Mouse (Mus musculus) layer of hippocampus, postnatal 14 days (tissue): Measurements from ENCODE around the gene Usp21. TPM values are rescaled to one million over a fixed set of nuclear protein-coding genes. Genes with fewer than 3 reads are reported as not detected.
"Not testable (repeated sequence)": the region's sequence is repeated elsewhere in the genome, so short reads cannot be mapped to it uniquely, and the experiment has no call there.

Experiments used
- DNase-seq, 2 experiments: peaks; one replicate each; pipeline ENCODE4 v3.0.0; 2021 to 2022; ENCODE audit warnings: low spot score in 2 of 2, mixed read lengths in 1 of 2
- total RNA-seq, 2 experiments: library from RNA; stranded (reverse); gene quantifications; 2 replicates each; pipeline ENCODE4 v1.2.3; 2021

The Usp21 gene
- total RNA-seq, 2 experiments from 2014 or later, result 49.2 to 53.6 TPM

- no peak for DNase-seq
Observed at GRCm38 (mm10) chr1:171247916-171248315, 39.9 kb downstream of the Usp21 start.

- no peak for DNase-seq
Observed at GRCm38 (mm10) chr1:171247453-171247841, 40.3 kb downstream of the Usp21 start.

GRCm38 (mm10) chr1:171246709-171247452, 40.9 kb downstream of the Usp21 start:
- DNase-seq, result peak; percentile 97 to 99

DNA sequence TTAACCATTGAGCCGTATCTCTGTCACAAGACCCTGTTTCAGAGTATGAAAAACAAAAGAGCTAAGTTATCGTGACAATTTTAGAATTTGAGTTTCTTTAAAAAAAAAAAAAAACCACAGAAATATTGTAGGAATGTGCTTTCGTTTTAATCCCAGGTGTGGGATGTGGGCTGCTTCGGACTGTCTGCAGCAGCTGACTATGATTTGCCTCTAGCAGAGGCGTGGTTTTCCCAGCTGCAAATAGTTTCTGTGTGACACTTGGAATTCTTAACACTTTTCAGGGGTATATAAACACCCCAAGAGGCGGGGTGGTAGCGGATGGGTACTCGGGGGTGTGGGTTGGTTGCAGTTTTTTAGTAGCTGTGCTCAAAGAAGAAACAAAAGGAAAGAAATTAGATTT, 42.4 kb downstream of the Usp21 start:
- no peak for DNase-seq

- not testable (repeated sequence) for DNase-seq
Observed at GRCm38 (mm10) chr1:171241952-171242351, 45.8 kb downstream of the Usp21 start.

- DNase-seq, result no peak
Observed at GRCm38 (mm10) chr1:171240911-171241310, 46.9 kb downstream of the Usp21 start.

DNA sequence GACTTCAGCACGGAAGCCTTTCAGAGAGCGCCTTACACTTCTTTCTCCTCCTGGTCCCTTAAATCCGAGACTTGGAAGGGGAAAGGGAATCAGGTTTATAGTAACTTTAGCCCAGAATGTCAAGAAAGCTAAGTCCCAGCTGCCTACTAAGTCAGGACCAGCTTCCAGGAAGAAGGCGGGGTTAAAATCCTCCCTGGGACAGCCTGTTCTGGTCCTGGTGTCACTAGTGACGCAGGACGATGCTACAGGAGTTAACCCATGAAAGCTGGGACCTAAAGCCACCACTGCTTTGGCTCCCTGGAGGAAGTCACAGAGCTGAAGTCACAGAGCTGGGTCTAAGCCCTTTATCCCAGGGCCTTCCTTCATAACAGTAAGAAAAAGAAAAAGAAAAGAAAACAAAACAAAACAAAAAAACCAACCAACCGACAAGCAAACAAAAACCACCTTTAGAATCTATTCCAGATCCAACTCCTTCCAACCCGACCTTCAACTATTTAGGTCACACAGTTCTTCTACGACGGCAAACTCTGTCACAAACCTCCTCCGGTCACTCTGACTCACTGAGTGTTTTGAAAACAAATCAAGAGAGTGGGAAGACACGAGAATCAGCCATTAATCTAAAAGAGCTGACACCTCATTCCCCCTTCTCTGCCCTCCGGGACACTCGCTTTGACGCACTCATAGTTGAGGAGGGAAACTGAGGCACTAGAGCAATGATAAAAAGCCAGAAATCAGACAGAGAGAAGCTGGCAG, 47.6 kb downstream of the Usp21 start:
- DNase-seq, result no peak

- DNase-seq, result no peak
Observed at GRCm38 (mm10) chr1:171238463-171238862, 49.3 kb downstream of the Usp21 start.

- DNase-seq, result no peak
Observed at GRCm38 (mm10) chr1:171237438-171237837, 50.4 kb downstream of the Usp21 start.

- DNase-seq, result no peak
Observed at GRCm38 (mm10) chr1:171235791-171236190, 52.0 kb downstream of the Usp21 start.

DNA sequence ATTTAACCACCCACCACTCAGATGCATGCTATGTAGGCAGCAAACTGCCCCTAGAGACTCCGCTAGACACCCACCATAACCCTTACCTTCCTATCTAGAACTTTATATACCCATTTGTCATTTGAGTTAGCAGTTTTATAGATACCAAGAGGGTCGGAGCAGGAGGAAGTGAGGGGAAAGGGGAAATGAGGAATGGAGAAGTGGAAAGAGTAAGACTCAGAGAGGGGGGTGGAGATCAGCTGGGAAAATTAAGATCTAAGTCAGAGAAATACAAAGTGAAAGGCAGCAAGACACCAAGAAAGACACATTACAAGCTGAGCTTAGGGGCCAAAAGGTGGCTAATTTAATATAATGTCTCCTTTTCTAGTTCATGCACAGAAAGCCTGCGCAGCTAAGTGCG, 53.3 kb downstream of the Usp21 start:
- DNase-seq, result no peak

DNA sequence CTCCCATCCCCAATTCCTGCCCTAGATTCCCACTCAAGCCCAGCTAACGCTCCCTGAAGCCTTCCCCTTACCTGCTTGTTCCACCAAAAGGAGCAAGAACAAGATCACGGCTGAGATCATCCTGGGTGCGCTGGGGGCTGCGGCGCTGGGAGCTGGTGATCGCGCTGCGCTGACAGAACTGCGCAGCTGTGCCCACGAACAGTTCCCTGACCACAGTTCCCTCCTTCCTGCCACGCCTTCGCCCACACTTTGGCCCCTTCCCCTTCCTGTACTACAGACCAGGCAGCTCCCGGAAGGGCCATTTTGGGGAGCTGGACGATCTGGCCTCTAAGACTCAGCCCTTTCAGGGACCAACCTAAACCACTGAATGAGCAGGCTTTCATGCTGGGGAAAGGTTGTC, 53.7 kb downstream of the Usp21 start, which contains the start of gene Fcer1g:
Fcer1g (minus strand) TSS at position 240 of the 400 bp plus-strand sequence.
- no peak for DNase-seq

GRCm38 (mm10) chr1:171232800-171233730, 54.7 kb downstream of the Usp21 start:
- DNase-seq, result no peak

GRCm38 (mm10) chr1:171232348-171232747, 55.4 kb downstream of the Usp21 start:
- no peak for DNase-seq

Other genes with a start within 250 kb of the Usp21 start
- gene Fcgr3, start 223.1 kb downstream of the Usp21 start, total RNA-seq, result 10 to 100 TPM; 10.2 to 11.6 TPM
- gene Cfap126, start 174.1 kb downstream of the Usp21 start, total RNA-seq, result 1 to 10 TPM; 1.8 to 3.9 TPM
- gene Sdhc, start 137.4 kb downstream of the Usp21 start, total RNA-seq, result 100 to 1,000 TPM; 196 to 214 TPM
- not detected for gene Mpz, start 137.3 kb downstream of the Usp21 start, total RNA-seq
- 10 to 100 TPM; 43.1 to 44.4 TPM for gene Pcp4l1, start 91.7 kb downstream of the Usp21 start, total RNA-seq
- gene Nr1i3, start 74.0 kb downstream of the Usp21 start, total RNA-seq, result under 1 TPM in 1 of 2 experiments, not detected in 1; 0.12 TPM
- 10 to 100 TPM; 66.3 to 75.2 TPM for gene Tomm40l, start 65.5 kb downstream of the Usp21 start, total RNA-seq
- 1 to 10 TPM; 1.3 to 3.2 TPM for gene Apoa2, start 62.9 kb downstream of the Usp21 start, total RNA-seq
- gene Fcer1g, start 53.6 kb downstream of the Usp21 start, total RNA-seq, result 10 to 100 TPM; 14.4 to 14.6 TPM
- gene Adamts4, start 37.6 kb downstream of the Usp21 start, total RNA-seq, result 10 to 100 TPM; 31.5 to 34.6 TPM
- 100 to 1,000 TPM; 274 to 282 TPM for gene Ndufs2, start 36.6 kb downstream of the Usp21 start, total RNA-seq
- gene B4galt3, start 17.7 kb downstream of the Usp21 start, total RNA-seq, result 10 to 100 TPM; 54.8 to 62.8 TPM
- 10 to 100 TPM; 24.2 to 25.2 TPM for gene Ppox, start 6.8 kb downstream of the Usp21 start, total RNA-seq
- gene Ufc1, start 7.0 kb upstream of the Usp21 start, total RNA-seq, result 100 to 1,000 TPM; 112 TPM
- gene Dedd, start 41.2 kb upstream of the Usp21 start, total RNA-seq, result 10 to 100 TPM; 32.4 to 32.7 TPM
- 10 to 100 TPM; 40.5 to 41.4 TPM for gene Nit1, start 57.7 kb upstream of the Usp21 start, total RNA-seq
- gene Pfdn2, start 57.7 kb upstream of the Usp21 start, total RNA-seq, result 100 to 1,000 TPM; 123 to 135 TPM
- gene Klhdc9, start 72.8 kb upstream of the Usp21 start, total RNA-seq, result 1 to 10 TPM; 6.8 to 7.4 TPM
- 1 to 10 TPM; 2.1 to 3.1 TPM for gene Nectin4, start 82.1 kb upstream of the Usp21 start, total RNA-seq
- 1 to 10 TPM; 2.1 to 2.4 TPM for gene Arhgap30, start 101.0 kb upstream of the Usp21 start, total RNA-seq
- 100 to 1,000 TPM; 129 to 135 TPM for gene Usf1, start 123.3 kb upstream of the Usp21 start, total RNA-seq
- 1 to 10 TPM; 2.6 to 2.9 TPM for gene Tstd1, start 130.9 kb upstream of the Usp21 start, total RNA-seq
- 1 to 10 TPM; 6.9 to 7.7 TPM for gene F11r, start 149.5 kb upstream of the Usp21 start, total RNA-seq
- 1 to 10 TPM; 7.5 to 8.9 TPM for gene Alyref2, start 215.5 kb upstream of the Usp21 start, total RNA-seq
- not detected for gene Itln1, start 247.3 kb upstream of the Usp21 start, total RNA-seq